Mouse (Mus musculus) heart, embryonic 10.5 days (tissue): ENCODE measurements at regions not wholly inside any gene's neighbourhood (a gene's known extent, or its start where the extent isn't known, plus 50 kb on each side); places are given as distances from the start of the nearest gene placed in this dataset.
A peak's percentile ranks its signal among the peaks of the same experiment; 100 is the strongest.

Experiments used
- DNase-seq: peaks from one replicate; pipeline ENCODE4 v3.0.0-alpha.2; 2017; ENCODE audit warnings: low spot score
- H3K27ac ChIP-seq: fragments of 300-500 bp; sonication (generic); 2 replicates; pipeline ENCODE4 v1.5.1; 2016; ENCODE audit warnings: mild to moderate bottlenecking
- H3K27me3 ChIP-seq: fragments of 300-500 bp; sonication (generic); 2 replicates; pipeline ENCODE4 v1.6.1; 2016; ENCODE audit warnings: mild to moderate bottlenecking; ENCODE audit not compliant: poor library complexity, insufficient read depth, severe bottlenecking
- H3K36me3 ChIP-seq: fragments of 300-500 bp; sonication (generic); 2 replicates; pipeline ENCODE4 v1.6.1; 2016; ENCODE audit warnings: mild to moderate bottlenecking, moderate library complexity
- H3K4me1 ChIP-seq: fragments of 300-500 bp; sonication (generic); 2 replicates; pipeline ENCODE4 v1.6.1; 2016; ENCODE audit warnings: mild to moderate bottlenecking
- H3K4me3 ChIP-seq: fragments of 300-500 bp; sonication (generic); 2 replicates; pipeline ENCODE4 v1.5.1; 2016; ENCODE audit warnings: mild to moderate bottlenecking, moderate library complexity
- H3K9me3 ChIP-seq: fragments of 300-500 bp; sonication (generic); 2 replicates; pipeline ENCODE4 v1.6.1; 2016; ENCODE audit warnings: mild to moderate bottlenecking, moderate library complexity
- WGBS: fragments of 180-500 bp; shearing (Covaris S2); methylation state at CpG from one replicate; pipeline ENCODE4 v1.1.7; 2016; 5-methylcytosine and 5-hydroxymethylcytosine counted together

DNA sequence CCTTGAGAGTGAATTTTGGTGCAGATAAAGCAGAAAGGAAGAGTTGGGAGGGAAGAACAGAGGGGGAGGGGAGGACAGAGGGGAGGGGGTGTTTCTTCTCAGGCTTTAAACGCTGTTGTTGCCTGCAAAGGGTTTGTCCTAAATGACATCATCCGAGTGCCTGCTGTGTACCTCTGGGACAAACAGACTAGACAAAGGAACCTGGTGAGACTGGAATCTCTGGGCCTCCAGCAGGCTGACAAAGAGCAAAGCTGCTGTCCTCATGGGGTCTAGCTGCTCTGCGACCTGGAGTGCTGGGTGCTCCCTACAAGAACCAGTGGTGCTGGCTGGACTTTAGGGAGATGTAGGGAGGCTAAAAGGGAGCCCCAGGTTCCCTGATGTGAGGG is 115.4 kb downstream of the Bcl2l11 start:
- peak overlapping the region; percentile 52; the same call in 1 of the 2 replicates for H3K27ac ChIP-seq
- 9% methylated on average over 3 of the region's 3 CpGs for WGBS
- H3K4me3 ChIP-seq = no peak overlapping the region
- H3K9me3 ChIP-seq = no peaks in the 10 kb centered on the region
- H3K27me3 ChIP-seq = no peaks in the 10 kb centered on the region; the same call in 1 of the 2 replicates
- DNase-seq = no peak
- H3K36me3 ChIP-seq = no peaks in the 10 kb centered on the region
- H3K4me1 ChIP-seq = peaks cover 20% of the 10 kb centered on the region

DNA sequence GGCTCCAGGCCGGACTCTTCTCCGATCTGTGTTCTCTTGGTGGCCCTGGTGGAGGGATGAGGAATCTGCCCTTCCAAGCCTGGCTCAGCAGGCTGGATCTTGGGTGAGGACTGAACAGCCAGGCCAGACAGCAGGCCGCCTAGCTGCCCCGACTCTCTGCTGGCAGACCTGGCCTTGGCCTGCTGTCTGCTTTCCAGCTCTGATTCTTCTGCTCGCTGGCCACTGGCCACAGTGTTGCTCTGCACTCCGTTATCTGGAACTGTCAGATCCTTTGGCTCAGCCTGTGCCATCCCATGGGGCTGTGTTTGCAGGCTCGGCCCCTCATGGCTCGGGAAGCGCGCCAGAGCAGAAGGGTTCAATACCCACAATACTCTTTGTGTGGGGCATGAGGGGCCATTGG is 119.7 kb downstream of the Bcl2l11 start:
- Histone ChIP-seq H3K36me3 (no peaks in the 10 kb centered on the region), H3K27me3 (no peaks in the 10 kb centered on the region; the same call in 1 of the 2 replicates), H3K27ac (no peak overlapping the region), H3K4me3 (no peak overlapping the region), H3K4me1 (peaks cover 28% of the 10 kb centered on the region), H3K9me3 (no peaks in the 10 kb centered on the region)
- WGBS = 53% methylated on average over 10 of the region's 10 CpGs
- no peak for DNase-seq

DNA sequence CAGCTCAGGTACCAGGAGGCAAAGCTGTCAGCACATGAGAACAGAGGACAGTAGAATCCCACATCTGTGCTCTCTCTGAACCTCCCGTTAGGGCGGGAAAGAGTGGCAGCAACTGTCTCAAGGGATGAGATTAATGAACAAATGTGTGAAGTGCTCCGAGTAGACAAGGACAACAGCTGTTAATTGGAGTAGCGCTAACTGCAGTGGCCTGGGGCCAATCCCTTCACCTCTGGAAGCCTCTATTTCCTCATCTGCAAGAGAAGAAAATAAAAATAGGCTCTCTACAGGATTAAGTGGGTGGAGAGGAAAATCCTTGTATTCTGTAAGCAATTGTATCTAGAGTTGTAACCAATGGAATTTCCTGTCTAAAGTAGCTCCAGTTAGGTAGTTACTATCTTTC is 122.1 kb downstream of the Bcl2l11 start:
- H3K9me3 ChIP-seq = no peaks in the 10 kb centered on the region
- H3K4me3 ChIP-seq = no peak overlapping the region
- no peaks in the 10 kb centered on the region for H3K27me3 ChIP-seq
- WGBS = 33% methylated on average over 4 of the region's 4 CpGs
- DNase-seq = no peak
- H3K4me1 ChIP-seq = peaks cover 18% of the 10 kb centered on the region
- H3K36me3 ChIP-seq = no peaks in the 10 kb centered on the region
- H3K27ac ChIP-seq = no peak overlapping the region

DNA sequence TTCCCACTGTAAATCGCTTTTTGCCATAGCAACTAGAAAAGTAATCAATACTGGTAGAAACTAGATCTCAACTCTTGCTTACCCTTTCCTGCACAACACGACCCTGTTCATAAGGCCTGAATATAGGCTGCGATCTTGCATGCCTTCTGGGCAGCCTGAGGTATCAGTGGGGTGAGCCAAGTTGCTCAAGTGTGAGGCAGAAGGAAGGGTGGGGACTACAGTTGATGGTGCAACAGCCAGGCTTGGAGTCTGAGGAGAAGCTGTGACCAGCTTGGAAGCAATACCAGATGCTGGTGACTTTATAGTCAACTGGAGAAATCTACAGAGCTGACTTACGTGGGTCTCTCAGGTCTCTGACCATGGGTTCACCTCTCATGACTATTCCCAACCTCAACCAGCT is 123.3 kb downstream of the Bcl2l11 start:
- H3K4me3 ChIP-seq = no peak overlapping the region
- no peak for DNase-seq
- H3K9me3 ChIP-seq = no peaks in the 10 kb centered on the region
- H3K36me3 ChIP-seq = no peaks in the 10 kb centered on the region
- 89% methylated on average over 4 of the region's 4 CpGs for WGBS
- H3K27ac ChIP-seq = no peak overlapping the region
- peaks cover 18% of the 10 kb centered on the region for H3K4me1 ChIP-seq
- no peaks in the 10 kb centered on the region for H3K27me3 ChIP-seq

DNA sequence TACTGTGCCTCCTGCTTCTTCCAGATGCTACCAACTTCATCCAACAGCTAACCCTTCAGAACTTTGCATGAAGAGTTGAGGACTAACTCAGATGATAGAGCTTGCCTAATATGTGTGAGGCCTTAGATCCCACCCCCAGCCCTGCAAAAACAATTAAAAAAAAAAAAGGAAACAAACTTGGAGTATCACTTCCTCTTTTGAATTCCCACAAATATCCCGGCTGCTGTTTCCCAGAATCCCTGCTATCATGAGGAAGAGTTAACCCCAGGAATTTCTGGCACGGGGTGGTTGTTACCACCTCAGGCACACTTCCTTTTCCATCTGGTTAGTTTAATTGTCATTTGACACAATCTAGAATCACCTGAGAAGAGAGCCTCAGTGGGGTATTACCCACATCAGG is 123.8 kb downstream of the Bcl2l11 start:
- H3K4me1 ChIP-seq = peaks cover 18% of the 10 kb centered on the region
- H3K4me3 ChIP-seq = no peak overlapping the region
- DNase-seq = no peak
- H3K27ac ChIP-seq = no peak overlapping the region
- no peaks in the 10 kb centered on the region for H3K36me3 ChIP-seq
- H3K27me3 ChIP-seq = no peaks in the 10 kb centered on the region
- 71% methylated on average over 2 of the region's 2 CpGs for WGBS
- H3K9me3 ChIP-seq = no peaks in the 10 kb centered on the region

DNA sequence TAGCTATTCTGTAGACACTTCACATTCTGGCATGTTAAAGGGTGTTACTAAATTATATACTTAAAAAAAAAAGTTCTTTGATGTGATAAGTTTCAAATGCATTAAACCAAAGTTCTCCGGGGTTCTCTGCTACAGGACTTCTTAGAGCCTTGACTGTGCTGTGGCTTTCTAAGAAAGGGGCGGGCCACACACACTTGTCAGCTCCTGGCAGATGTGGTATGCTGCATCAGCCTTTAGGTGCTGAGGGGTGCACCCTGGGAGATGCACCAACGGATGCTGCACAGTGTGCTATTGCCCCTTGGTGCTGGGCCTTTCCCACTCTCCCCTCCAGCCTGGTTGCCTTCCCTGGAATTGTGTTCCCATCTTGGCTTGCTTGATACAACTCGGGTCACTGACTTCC is 125.0 kb downstream of the Bcl2l11 start:
- no peak overlapping the region for H3K4me3 ChIP-seq
- H3K4me1 ChIP-seq = peaks cover 12% of the 10 kb centered on the region
- no peaks in the 10 kb centered on the region for H3K36me3 ChIP-seq
- no peak overlapping the region for H3K27ac ChIP-seq
- no peak for DNase-seq
- no peaks in the 10 kb centered on the region for H3K27me3 ChIP-seq
- 77% methylated on average over 4 of the region's 4 CpGs for WGBS
- H3K9me3 ChIP-seq = no peaks in the 10 kb centered on the region

DNA sequence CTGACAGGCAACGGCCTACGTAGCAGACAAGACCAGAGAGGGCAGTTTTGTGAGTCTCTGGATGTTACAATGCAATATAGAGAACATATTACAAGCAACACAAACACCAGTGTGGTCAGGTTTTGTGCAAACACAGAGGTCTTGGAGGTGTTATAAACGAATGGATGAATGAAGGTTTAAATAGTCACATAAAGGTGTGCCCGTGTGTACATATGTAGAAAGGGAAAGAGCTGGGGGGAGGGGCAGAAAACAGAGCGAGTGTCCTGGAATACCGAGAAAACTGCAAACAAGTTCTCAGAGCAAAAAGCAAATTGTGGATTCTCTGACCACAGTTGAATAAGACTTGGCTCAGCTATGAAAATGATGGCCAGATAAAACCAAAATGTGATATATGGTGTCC is 130.8 kb downstream of the Bcl2l11 start:
- Histone ChIP-seq H3K36me3 (no peaks in the 10 kb centered on the region), H3K9me3 (no peaks in the 10 kb centered on the region), H3K4me3 (no peak overlapping the region), H3K27ac (no peak overlapping the region), H3K27me3 (no peaks in the 10 kb centered on the region), H3K4me1 (no peaks in the 10 kb centered on the region)
- 70% methylated on average over 6 of the region's 6 CpGs for WGBS
- DNase-seq = no peak

DNA sequence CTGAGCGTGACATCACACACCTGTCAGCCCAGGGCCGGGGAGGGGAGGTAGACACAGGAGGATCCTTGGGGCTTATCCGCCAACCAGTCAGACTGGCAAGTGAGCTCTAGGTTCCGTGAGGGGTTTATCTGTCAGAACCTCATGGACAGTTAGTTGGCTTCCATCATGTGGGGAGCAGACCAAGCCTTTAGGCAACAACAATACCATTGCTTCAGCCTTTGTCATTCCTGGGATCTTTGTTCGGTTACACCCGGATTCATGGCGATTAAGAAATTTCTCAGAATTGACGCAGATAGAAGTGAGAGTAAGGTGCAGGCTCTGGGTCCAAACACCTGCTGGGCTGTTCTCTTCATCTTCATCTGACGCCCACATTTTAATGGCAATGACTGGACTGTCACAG is 131.4 kb downstream of the Bcl2l11 start:
- no peaks in the 10 kb centered on the region for H3K4me1 ChIP-seq
- no peaks in the 10 kb centered on the region for H3K9me3 ChIP-seq
- H3K27me3 ChIP-seq = no peaks in the 10 kb centered on the region
- 73% methylated on average over 9 of the region's 9 CpGs for WGBS
- no peak overlapping the region for H3K4me3 ChIP-seq
- no peaks in the 10 kb centered on the region for H3K36me3 ChIP-seq
- no peak for DNase-seq
- no peak overlapping the region for H3K27ac ChIP-seq

DNA sequence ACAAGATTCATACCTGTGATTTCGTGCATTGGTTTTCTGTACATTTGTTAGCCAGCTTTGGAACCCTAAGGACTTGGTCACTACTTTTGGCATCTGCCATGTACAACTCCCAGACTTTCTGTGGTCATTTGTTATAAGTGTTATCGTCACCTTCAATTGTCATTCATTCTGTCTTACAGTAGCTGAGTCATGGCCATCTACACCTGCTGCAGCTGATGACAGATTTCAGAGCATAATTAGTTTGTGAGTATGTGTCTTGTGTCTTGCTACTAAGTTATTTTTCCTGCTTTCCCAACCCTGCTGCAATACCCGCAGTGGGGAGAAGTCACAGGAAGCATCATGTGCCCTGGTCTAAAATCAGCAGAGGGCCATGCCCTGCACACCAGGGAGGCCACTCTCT is 138.0 kb downstream of the Bcl2l11 start:
- H3K27me3 ChIP-seq = 0 out of 2 replicates have a peak, but pooled peaks cover 3% of the 10 kb centered on the region
- H3K36me3 ChIP-seq = no peaks in the 10 kb centered on the region
- no peaks in the 10 kb centered on the region for H3K9me3 ChIP-seq
- no peak for DNase-seq
- peaks cover 12% of the 10 kb centered on the region for H3K4me1 ChIP-seq
- H3K27ac ChIP-seq = no peak overlapping the region
- no peak overlapping the region for H3K4me3 ChIP-seq
- WGBS = 79% methylated on average over 3 of the region's 3 CpGs

DNA sequence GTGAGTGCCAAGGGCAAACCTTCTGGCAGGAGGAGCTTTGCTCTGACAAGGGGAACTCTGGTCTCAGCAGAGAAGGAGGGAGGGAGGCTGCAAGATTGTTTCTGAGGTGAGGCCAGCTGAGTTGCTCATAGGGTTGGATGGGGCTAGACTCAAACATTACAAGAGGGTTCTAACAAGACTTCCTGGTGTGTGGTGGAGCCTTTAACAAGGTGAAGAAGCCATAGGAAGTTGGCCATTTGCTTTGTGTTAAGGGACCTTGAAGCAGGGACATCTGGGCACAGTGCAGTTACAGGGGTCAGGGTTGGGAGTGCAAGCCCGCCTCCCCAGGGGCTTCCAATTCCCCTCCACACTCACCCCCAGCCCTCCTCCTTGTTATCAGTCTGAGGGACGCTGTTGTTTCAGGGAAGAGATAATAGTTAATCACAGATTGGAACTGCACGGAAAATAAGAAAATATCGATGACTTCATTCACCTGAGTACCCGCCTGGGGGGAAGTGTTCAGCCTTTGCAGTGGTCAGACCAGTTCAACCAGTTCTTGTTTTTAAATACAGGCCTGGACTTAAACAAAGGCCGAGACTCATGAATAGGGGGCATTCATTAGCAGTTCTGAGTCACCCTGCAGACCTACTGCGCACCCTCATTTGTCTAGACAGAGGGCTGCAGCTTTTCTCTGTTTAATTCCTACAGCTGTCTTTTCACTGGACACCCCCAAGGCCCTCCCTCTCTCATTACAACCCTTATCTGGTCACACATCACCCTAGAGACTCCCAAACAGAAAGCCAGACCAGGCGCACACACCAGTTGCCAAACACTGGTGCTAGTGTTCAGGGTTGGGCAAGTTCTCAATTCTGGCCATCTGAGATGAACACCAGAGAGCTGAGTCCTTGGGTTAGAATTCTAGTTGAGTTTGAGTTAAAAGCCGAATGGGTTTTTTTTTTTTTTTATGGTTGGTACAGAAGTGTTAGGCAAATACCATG is 139.5 kb downstream of the Bcl2l11 start:
- DNase-seq = no peak
- peak overlapping the region; percentile 0; the same call in 1 of the 2 replicates for H3K27ac ChIP-seq
- 0 out of 2 replicates have a peak, but pooled peaks cover 3% of the 10 kb centered on the region for H3K27me3 ChIP-seq
- H3K4me3 ChIP-seq = no peak overlapping the region
- 33% methylated on average over 9 of the region's 9 CpGs for WGBS
- H3K4me1 ChIP-seq = peaks cover 16% of the 10 kb centered on the region
- H3K9me3 ChIP-seq = no peaks in the 10 kb centered on the region
- H3K36me3 ChIP-seq = no peaks in the 10 kb centered on the region

DNA sequence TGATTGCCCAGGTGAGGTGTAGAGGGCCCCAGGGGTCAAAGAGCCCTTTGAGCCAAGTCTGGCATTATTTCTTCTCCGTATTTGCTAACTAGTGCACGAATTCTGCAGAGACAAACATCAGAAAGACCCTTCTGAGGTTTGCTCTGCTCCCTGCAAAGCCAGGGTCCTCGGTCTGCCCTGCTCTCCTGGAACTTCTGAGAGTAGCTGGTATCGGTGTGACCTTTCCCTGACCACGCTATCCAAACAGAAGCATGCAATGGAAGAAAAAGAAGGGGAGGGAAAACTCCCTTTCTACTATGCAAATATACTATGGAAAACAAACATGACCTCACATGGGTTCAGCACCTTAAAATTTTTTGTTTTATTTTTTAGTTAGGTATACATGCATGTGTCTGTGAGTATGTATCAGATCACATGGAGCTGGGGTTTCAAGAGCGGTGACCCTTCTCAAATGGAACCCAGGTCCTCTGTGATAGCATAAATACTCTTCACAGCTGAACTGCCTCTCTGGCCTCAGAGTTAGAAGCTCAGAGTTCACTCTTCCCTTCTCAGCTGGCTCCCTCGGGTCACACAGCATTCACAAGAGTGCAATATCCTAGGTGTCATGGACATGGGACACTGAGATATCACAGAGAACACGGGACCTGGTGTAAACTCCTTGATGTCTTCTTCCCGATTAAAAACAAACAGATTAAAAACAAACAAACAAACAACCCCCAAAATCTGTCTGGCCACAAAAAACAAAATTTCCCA is 144.7 kb downstream of the Bcl2l11 start:
- H3K4me3 ChIP-seq = no peak overlapping the region
- H3K36me3 ChIP-seq = no peaks in the 10 kb centered on the region
- no peak for DNase-seq
- peaks cover 10% of the 10 kb centered on the region for H3K4me1 ChIP-seq
- no peaks in the 10 kb centered on the region for H3K9me3 ChIP-seq
- H3K27ac ChIP-seq = 0 out of 2 replicates have a peak overlapping the region, but pooled peaks have one; percentile 11
- 49% methylated on average over 9 of the region's 9 CpGs for WGBS
- 0 out of 2 replicates have a peak, but pooled peaks cover 3% of the 10 kb centered on the region for H3K27me3 ChIP-seq

DNA sequence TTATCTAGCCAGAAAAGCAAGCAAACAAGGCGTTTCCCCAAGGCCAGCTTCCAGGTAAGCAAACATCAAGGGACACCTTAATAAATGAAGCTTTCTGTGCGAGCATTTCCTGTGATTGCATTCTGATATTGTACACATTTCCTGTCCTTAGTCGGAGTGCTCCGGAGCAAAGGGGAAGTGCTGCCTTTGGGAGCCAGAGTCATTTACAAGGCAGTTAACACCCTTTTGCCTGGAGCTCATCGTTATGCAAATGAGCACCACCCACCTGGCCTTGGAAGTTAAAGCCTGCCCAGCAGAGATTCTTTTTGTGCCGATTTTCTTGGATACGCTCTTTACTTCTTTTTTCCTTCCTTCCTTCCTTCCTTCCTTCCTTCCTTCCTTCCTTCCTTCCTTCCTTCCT is 147.0 kb downstream of the Bcl2l11 start:
- Histone ChIP-seq H3K27ac (no peak overlapping the region), H3K9me3 (no peaks in the 10 kb centered on the region), H3K4me1 (peaks cover 16% of the 10 kb centered on the region), H3K4me3 (no peak overlapping the region), H3K36me3 (no peaks in the 10 kb centered on the region), H3K27me3 (no peaks in the 10 kb centered on the region)
- DNase-seq = no peak
- WGBS = 18% methylated on average over 7 of the region's 7 CpGs

DNA sequence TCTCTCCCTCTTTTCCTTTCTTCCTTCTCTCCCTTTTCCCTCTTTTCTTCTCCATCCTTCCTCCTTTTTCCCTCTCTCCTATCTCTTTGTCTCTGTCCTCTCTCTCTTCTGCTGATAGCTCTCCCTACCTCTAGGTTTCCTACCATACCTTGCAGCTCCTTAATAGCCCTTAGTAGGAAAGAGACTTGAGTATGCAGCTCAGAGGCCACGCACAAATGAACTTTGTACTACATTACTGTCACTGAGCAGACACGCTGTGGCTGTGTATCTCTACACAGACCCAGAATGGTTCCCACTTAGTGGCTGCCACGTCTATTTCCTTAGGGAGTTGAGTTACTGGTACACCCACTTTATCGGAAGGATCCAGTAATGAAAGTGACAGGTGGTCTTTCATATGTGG is 147.5 kb downstream of the Bcl2l11 start:
- DNase-seq = no peak
- H3K36me3 ChIP-seq = no peaks in the 10 kb centered on the region
- no peak overlapping the region for H3K27ac ChIP-seq
- 58% methylated on average over 4 of the region's 4 CpGs for WGBS
- no peak overlapping the region for H3K4me3 ChIP-seq
- peaks cover 21% of the 10 kb centered on the region for H3K4me1 ChIP-seq
- H3K27me3 ChIP-seq = no peaks in the 10 kb centered on the region
- no peaks in the 10 kb centered on the region for H3K9me3 ChIP-seq
